Mouse (Mus musculus) liver (tissue): ENCODE results near the gene Krtap4-1.
"Not testable (repeated sequence)": the region's sequence is repeated elsewhere in the genome, so short reads cannot be mapped to it uniquely, and the experiment has no call there.

ENCODE experiments used
- DNase-seq: peaks from one replicate; pipeline ENCODE4 v3.0.0-alpha.2; 2020; ENCODE audit warnings: mixed read lengths

Gene Krtap4-1

DNA sequence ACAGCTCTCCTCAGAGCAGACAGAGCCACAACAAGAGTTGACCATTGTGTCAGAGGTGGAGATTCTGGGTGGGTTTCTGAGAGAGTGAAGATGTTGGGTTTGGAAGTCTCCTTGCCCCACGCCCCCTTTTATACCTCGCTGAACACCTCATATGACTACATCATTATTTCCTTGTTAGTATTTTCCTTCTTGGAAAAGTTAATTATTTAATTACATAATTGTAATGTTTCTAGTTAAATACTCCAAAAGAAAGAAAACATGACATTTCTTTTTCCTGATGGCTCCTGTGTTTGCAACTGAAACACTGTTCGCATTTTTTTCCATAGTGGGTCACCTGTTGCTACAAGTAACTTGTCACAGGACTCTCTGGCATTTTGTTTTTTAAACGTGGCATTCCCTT lies at the start of gene Krtap4-1:
Krtap4-1 (minus strand) TSS at position 101 of the 400 bp plus-strand sequence.
- no peak for DNase-seq

DNA sequence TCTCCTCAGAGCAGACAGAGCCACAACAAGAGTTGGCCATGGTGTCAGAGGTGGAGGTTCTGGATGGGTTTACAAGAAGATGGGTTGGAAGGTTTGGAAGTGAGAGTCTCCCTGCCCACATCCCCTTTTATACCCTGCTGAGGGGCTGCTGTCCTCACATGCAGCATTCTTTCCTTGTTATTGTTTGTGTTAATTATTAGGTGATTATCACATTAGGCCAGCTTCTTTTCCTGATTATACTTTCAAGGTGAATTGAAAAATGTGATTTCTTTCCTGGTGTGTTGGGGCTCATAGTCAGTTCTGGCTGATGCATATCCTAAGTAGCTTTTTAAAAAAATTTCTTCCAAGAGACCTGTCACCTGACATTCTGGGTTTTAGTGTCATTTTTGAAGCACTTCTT lies 37.8 kb upstream of the Krtap4-1 start, which contains the start of gene Krtap4-6:
Krtap4-6 (minus strand) TSS at position 101 of the 400 bp plus-strand sequence.
- DNase-seq = no peak

DNA sequence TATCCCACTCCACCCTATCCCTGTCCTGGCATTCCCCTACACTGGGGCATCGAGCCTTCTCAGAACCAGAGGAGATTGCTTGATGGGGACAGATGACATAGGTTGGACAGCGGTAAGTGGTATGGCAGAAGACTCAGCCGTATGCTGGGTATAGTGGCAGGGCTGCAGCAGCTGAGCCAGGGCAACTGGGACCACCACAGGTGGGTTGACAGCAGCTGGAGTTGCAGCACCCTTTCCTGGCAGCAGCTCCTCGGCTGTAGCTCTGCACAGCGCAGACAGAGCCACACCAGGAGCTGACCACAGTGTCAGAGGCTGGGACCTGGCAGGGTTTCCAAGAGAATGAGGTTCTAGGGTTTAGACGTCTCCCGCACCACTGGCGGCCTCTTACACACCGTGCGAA lies 34.8 kb upstream of the Krtap4-1 start:
- DNase-seq = no peak

DNA sequence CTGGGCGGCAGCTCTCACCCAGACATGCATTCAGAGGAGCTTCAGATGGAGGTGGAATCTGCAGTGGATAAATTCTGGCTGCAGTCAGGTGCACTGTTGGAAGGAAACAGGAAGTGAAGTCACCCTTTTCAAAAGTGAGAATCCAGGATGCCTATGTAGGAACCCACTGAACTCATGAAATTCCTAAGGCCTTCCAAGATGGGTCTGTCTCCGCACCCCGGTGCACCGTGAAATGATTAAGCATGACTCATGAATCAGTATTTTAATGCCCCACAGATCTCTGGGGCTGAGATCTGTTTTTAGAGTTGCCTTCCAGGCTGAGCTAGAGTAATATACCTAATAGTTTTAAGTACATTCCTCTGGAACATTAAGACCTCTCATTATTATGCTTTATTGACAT lies 31.2 kb upstream of the Krtap4-1 start:
- DNase-seq = no peak

DNA sequence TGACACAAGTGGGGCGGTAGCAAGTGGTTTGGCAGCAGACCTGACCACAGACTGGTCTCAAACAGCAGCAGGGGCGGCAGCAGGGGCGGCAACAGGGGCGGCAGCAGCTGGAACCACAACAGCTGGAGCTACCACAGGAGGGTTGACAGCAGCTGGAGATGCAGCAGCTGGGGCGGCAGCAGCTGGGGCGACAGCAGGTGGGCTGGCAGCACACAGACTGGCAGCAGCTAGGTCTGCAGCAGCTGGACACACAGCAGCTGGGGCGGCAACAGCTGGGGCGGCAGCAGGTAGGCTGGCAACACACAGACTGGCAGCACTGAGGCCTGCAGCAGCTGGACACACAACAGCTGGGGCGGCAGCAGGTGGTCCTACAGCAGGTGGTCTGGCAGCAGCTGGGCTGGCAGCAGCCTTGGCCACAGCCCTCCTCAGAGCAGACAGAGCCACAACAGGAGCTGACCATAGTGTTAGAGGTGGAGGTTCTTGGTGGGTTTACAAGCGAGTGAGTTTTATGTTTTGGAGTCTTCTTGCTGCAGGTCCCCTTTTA lies 30.5 kb upstream of the Krtap4-1 start, which contains the start of gene Gm11563:
Gm11563 (minus strand) TSS at position 494 of the 544 bp plus-strand sequence.
- not testable (repeated sequence) for DNase-seq

DNA sequence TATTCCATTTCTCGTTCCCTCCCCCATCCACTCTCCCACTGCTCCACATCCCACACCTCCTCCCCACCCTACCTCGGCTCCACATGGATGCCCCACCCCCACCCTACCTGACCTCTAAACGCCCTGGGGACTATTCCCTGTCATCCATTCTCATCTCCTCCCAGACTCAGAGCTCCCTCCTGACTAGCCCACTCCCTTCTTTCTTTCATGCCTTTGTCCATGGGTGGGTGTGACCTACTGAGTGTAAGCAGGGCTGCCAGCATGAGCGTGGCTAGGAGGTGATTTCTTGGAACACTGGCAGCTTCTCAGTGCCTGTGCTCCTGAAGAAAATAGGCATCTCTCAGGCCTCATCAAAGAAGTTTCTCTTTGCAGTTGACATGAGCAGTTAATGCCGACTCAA lies 29.0 kb upstream of the Krtap4-1 start:
- no peak for DNase-seq

DNA sequence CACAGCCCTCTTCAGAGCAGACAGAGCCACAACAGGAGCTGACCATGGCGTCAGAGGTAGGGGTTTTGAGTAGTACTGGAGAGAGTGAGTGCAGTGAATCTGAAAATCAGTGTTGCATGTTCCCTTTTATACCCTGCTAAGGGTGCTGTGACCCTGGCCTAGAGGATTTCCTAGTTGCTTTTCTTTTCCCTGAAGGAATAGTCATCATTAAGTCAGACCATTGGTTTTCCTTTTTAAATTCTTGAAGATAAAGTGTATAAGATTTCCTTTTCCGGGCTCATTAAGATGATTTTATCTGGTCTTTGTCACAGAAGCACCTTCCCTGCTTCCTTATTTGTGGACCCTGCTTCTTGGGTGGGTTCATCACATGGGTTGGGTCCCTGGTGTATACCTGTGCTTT lies 22.1 kb upstream of the Krtap4-1 start, which contains the start of gene Gm11555:
Gm11555 (minus strand) TSS at position 101 of the 400 bp plus-strand sequence.
- no peak for DNase-seq

DNA sequence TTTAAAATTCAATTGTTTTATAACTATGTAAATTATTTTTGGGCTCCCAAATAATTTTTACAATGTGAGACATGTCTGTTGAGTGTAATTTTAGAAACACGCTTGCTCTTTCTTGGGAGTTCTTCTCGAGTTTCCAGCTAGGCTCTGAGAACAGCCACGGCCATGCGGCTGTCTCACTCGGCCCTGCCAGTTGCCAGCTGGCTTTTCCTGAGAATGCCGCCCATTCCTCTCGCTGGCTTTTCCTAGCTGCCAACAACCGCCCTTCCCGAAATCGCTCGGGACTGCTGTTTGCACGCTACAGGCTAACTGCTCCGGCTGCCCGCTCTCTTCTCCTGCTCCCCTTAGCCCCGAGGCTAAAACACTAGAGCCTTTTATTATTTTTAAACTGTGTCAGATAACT lies 18.4 kb upstream of the Krtap4-1 start:
- DNase-seq = no peak

DNA sequence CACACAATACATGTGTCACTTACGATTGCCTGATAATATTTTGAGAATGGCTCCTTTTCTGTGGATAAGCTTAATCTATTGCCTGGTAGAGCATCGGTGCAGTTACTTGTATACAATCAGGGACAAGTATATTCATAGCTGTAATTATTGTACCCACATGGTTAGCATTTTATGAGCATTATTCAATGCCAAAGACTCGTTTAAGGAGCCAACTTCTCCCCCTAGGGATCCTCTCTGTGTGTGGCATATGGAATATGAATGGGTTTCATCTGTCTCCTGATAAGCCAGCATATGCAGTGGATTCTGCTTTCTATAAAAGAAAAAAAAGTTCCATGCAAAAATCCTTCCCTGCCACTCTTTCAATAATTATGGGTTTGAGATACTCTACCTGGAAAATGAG lies 16.3 kb upstream of the Krtap4-1 start:
- DNase-seq = no peak

DNA sequence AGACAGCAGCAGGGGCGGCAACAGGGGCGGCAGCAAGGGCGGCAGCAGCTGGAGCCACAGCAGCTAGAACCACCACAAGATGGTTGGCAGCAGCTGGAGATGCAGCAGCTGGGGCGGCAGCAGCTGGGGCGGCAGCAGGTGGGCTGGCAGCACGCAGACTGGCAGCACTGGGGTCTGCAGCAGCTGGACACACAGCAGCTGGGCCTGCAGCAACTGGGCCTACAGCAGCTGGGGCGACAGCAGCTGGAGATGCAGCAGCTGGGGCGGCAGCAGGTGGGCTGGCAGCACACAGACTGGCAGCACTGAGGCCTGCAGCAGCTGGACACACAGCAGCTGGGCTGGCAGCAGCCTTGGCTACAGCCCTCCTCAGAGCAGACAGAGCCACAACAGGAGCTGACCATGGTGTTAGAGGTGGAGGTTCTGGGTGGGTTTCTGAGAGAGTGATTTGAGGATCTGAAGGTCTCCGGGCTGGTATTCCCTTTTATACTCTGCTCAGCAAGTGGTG lies 15.6 kb upstream of the Krtap4-1 start, which contains the start of gene Krtap4-7:
Krtap4-7 (minus strand) TSS at position 455 of the 505 bp plus-strand sequence.
- not testable (repeated sequence) for DNase-seq

DNA sequence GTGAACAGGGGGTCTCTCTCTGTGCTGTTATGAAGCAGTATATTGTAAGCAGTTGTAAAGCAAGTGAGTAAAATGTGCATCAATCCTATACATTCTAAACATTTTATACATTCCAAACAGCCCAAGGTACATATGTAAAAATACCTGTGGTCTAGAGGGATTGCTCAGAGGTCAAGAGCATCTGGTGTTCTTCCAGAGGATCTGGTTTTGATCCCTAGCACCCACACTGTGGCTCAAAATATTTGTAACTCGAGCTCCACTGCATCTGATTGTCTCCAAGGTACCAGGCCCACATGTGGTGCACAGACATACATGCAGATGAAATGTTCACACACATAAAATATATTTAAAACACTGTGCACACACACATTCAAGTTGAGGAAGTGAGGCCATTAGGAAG lies 12.9 kb upstream of the Krtap4-1 start:
- no peak for DNase-seq

DNA sequence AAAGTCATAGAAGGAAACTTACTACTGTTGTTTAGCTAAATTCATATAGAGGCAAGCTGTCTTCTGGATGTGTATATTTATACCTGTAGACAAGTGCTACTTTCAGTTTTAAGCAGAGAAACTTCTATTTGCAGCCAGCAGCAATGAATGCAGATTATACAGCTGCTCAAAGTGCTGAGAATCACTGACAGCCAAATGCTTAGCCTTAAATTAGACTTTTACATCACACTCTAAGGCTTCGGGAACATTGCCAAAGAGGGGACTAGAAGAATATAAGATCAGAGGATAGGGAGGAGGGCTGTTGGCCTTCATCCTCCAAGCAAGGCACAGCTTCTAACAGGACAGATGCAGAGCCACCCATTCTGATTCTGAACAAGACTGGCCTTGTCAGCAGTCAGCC lies 9.0 kb upstream of the Krtap4-1 start:
- DNase-seq = no peak

DNA sequence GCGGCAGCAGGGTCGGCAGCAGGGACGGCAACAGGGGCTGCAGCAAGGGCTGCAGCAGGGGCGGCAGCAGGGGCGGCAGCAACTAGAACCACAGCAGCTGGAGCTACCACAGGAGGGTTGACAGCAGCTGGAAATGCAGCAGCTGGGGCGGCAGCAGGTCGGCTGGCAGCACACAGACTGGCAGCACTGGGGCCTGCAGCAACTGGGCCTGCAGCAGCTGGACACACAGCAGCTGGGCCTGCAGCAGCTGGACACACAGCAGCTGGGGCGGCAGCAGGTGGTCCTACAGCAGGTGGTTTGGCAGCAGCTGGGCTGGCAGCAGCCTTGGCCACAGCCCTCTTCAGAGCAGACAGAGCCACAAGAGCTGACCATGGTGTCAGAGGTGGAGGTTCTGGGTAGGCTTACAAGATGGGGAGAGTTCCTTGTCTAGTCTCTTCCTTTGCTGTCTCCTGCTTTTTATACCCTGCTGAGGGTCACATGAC lies 6.7 kb upstream of the Krtap4-1 start, which contains the start of gene Krtap4-2:
Krtap4-2 (minus strand) TSS at position 432 of the 482 bp plus-strand sequence.
- DNase-seq = no peak

DNA sequence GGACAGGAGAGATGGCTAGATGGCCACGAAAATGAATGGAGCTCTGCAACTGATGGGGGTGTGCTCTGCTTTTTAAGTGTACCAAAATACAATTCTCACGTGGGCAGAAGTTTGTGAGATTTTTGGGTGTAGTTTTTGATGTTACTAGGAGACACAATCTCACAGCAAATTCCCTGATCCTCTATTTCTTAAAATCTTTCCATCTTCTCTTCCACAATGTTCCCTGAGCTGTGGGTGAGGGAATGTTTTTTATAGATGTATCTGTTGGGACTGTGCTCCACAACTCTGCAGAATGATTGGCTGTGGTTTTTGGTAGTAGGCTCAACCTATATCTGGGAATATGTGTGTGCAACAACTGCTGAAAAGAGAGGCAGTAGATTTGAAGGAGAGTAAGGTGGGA lies 5.3 kb upstream of the Krtap4-1 start:
- no peak for DNase-seq

DNA sequence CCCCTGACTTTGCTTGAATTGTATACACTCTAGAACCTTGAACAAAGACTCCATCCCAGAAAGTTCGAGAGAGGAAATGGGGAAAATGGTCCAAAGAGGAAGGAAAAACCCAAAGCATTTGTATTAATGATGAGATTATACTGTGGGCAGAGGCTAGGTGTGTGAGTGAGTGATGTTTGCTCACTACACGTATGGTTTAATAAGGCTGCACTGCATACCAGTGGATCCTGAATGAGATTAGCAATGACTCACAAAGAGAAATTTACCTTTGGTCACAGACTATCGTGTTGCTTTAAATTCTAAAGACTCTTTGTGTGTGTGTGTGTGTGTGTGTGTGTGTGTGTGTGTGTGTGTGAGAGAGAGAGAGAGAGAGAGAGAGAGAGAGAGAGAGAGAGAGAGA lies 2.9 kb upstream of the Krtap4-1 start:
- no peak for DNase-seq

DNA sequence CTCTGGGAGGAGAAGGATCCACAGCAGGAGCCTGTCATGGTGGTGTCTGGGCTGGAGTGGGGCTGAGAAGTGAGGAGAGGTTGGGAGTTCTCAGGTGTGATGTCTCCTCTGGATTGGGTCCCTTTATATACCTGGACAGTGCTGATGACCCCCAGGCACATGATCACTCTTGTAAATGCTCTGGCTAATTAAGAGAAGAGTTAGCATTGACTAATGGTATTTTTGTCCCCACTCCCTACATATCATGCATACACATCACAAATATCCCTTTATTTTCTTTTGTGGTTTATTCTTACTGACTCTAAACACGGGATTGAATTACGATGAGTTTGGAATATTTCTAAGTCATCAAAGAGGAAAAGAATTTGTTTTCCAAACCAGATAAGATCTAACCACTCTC lies 7.7 kb downstream of the Krtap4-1 start, which contains the start of gene Gm11562:
Gm11562 (minus strand) TSS at position 101 of the 400 bp plus-strand sequence.
- no peak for DNase-seq

DNA sequence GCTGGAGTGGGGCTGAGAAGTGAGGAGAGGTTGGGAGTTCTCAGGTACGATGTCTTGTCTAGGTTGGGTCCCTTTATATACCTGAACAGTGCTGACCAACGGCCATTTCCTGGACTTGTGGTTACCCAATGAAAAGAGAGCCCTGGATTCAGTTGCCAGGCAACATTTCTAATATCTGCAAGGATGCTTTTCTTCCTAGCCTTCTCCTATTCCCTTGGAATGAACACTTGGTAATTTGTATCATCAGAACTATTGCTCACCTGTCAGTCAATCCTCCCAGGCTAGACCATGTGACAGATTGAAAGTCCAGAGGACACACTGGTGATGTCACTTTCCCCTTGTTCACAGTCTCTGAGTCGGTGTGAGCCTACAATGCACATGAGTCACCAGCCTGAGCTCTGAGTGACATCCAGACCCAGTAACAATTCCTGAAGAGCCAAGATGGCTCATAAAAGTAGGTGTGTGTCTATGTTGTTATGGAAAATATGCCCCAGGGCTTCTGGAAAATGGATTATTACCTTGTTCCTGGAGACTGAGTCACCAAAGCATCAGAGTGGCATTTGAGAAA lies 13.2 kb downstream of the Krtap4-1 start, which contains the start of gene Krtap2-4:
Krtap2-4 (minus strand) TSS at position 51 of the 568 bp plus-strand sequence.
- no peak for DNase-seq

DNA sequence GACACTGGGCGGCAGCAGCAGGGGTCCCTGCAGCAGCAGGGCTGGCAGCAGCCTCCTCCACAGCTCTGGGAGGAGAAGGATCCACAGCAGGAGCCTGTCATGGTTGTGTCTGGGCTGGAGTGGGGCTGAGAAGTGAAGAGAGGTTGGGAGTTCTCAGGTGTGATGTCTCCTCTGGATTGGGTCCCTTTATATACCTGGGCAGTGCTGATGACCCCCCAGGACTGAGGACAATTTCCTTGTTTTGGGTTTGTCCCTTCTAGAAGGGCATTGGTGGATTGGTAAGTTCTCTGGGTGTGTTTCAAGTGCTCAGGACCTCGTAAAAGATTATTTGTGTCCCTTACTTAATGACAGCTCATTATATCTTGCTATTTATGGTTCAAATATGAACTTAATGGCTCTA lies 17.9 kb downstream of the Krtap4-1 start, which contains the start of gene Gm11937:
Gm11937 (minus strand) TSS at position 101 of the 400 bp plus-strand sequence.
- not testable (repeated sequence) for DNase-seq

DNA sequence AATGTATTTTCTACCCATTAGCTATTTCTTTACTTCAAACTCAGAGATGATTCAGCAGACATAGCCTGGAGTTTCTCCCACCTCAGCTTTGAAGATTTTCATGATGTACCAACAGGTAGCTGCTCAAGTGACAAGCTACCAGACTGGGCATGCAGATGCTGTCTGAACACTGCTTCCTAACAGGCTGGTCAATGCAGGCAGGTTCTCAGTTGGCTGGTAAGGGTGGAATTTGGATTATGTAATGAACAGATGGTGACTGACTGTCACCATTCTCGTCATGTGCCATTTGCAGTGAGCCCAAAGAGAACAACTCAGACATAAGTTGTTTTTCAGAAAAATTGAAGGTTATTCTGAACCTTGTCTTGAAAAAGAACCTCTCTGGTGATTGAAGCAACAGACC lies 18.9 kb downstream of the Krtap4-1 start:
- no peak for DNase-seq

DNA sequence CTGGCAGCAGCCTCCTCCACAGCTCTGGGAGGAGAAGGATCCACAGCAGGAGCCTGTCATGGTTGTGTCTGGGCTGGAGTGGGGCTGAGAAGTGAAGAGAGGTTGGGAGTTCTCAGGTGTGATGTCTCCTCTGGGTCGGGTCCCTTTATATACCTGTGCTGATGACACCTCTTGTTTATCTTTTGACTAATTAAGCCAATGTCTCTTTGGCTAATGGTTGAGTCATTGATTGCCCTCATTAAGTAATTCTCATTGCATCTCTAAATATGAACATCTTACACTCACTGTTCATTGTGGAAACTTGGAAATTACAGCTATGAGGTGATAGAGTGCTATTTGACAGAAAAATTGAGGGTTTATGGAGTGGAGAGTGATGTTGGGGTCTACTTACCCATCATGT lies 24.8 kb downstream of the Krtap4-1 start, which contains the start of gene Gm11938:
Gm11938 (minus strand) TSS at position 101 of the 400 bp plus-strand sequence.
- not testable (repeated sequence) for DNase-seq

DNA sequence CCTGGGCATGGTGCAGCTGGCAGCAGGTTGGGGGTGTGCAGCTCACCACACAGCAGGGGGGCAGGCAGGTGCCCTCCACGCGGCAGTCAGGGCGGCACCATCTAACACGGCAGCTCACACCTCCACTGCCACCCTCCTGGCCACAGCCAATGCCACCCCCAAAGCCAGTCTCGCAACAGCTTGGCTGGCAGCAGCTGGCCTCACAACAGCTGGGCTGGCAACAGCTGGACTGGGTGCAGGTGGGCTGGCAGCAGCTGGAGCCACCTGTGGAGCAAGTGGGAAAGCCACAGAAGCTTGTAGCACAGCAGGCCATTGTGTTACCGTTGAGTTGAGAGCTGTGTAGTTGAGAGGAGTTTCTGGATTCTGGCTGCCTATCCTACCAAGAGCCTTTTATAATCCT lies 30.3 kb downstream of the Krtap4-1 start, which contains the start of gene Krtap9-3:
Krtap9-3 (minus strand) TSS at position 364 of the 400 bp plus-strand sequence.
- not testable (repeated sequence) for DNase-seq

DNA sequence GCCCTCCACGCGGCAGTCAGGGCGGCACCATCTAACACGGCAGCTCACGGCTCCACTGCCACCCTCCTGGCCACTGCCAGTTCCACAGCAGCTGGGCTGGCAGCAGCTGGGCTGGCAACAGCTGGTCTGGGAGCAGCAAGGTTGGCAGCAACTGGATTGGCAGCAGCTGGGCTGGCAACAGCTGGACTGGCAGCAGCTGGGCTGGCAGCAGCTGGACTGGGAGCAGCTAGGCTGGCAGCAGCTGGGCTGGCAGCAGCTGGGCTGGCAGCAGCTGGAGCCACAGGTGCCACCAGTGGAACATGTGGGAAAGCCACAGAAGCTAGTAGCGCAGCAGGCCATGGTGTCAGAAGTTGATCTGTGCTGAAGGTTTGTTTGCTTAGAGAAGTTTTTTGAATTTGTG lies 37.1 kb downstream of the Krtap4-1 start, which contains the start of gene Krtap1-3:
Krtap1-3 (minus strand) TSS at position 359 of the 400 bp plus-strand sequence.
- DNase-seq = no peak

DNA sequence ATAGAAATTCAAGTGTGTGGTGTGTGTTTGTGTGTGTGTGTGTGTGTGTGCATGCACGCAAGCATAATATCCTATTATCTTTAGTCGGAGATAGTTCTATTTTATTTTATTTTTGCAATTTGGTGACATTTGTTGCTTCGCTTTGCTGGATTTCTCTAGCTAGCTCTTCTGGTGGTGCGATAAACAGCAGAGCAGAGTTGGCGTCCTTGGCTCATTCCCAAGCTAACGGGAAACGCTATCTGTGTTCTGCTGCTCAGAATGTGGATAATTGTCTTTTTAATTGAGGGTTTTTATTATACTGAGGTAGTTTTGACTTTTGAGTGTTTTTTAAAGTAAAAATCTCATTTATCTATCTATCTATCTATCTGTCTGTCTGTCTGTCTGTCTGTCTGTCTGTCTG lies 42.9 kb downstream of the Krtap4-1 start:
- no peak for DNase-seq
